Mouse (Mus musculus) intestine, embryonic 14.5 days (tissue): ENCODE measurements at regions not wholly inside any gene's neighbourhood (a gene's known extent, or its start where the extent isn't known, plus 50 kb on each side); places are given as distances from the start of the nearest gene placed in this dataset.

Source experiments
- ATAC-seq: fragments of 200-750 bp; cut with Nextera tagmentation; replicated peaks from 2 replicates; pipeline ENCODE4 v1.8.0; 2017; ENCODE audit warnings: low read depth, moderate number of reproducible peaks, moderate TSS enrichment, moderate library complexity; ENCODE audit not compliant: low FRiP score, low TSS enrichment
- DNase-seq: peaks from one replicate; pipeline ENCODE4 v3.0.0-alpha.2; 2018; ENCODE audit warnings: low spot score
- H3K27ac ChIP-seq: fragments of 300-500 bp; sonication (generic); 2 replicates; pipeline ENCODE4 v1.5.1; 2014; ENCODE audit warnings: low read depth, mild to moderate bottlenecking, control low read depth
- H3K27me3 ChIP-seq: fragments of 300-500 bp; sonication (generic); replicated peaks from 2 replicates; pipeline ENCODE4 v1.6.1; 2014; ENCODE audit warnings: low read length, control low read depth; ENCODE audit not compliant: control insufficient read depth, insufficient read depth
- H3K36me3 ChIP-seq: fragments of 300-500 bp; sonication (generic); 2 replicates; pipeline ENCODE4 v1.6.1; 2014; ENCODE audit warnings: low read length, control low read depth; ENCODE audit not compliant: control insufficient read depth, insufficient read depth
- H3K4me1 ChIP-seq: fragments of 300-500 bp; sonication (generic); replicated peaks from 2 replicates; pipeline ENCODE4 v1.6.1; 2014; ENCODE audit warnings: low read length, control low read depth, mixed read lengths; ENCODE audit not compliant: control insufficient read depth, insufficient read depth
- H3K4me2 ChIP-seq: fragments of 300-500 bp; sonication (generic); 2 replicates; pipeline ENCODE4 v1.6.1; 2014; ENCODE audit warnings: low read length
- H3K4me3 ChIP-seq: fragments of 300-500 bp; sonication (generic); 2 replicates; pipeline ENCODE4 v1.5.1; 2014; ENCODE audit warnings: low read depth, low read length, control low read depth, mixed read lengths
- H3K9ac ChIP-seq: fragments of 300-500 bp; sonication (generic); 2 replicates; pipeline ENCODE4 v1.6.1; 2014; ENCODE audit warnings: mild to moderate bottlenecking, low read length
- H3K9me3 ChIP-seq: fragments of 300-500 bp; sonication (generic); 2 replicates; pipeline ENCODE4 v1.6.1; 2016; ENCODE audit warnings: low read length, control low read depth; ENCODE audit not compliant: control insufficient read depth
- WGBS: fragments of 180-500 bp; shearing (Covaris S2); extraction: QIAGEN DNeasy Blood & Tissue Kit; methylation state at CpG from one replicate; pipeline ENCODE4 v1.1.7; 2014; 5-methylcytosine and 5-hydroxymethylcytosine counted together

GRCm38 (mm10) chr3:41962923-41963322 is 220.5 kb downstream of the D3Ertd751e start:
- no peak overlapping the region for H3K9ac ChIP-seq
- no peaks in the 10 kb centered on the region for H3K9me3 ChIP-seq
- 0 out of 2 replicates have a peak, but pooled peaks cover 4% of the 10 kb centered on the region for H3K4me1 ChIP-seq
- no peaks in the 10 kb centered on the region for H3K36me3 ChIP-seq
- no peak overlapping the region for H3K4me2 ChIP-seq
- no peak overlapping the region for H3K4me3 ChIP-seq
- 71% methylated on average over 7 of the region's 7 CpGs for WGBS
- no peaks in the 10 kb centered on the region for H3K27me3 ChIP-seq
- no peak overlapping the region for H3K27ac ChIP-seq
- ATAC-seq (no peak), DNase-seq (no peak)

GRCm38 (mm10) chr3:42006672-42007265 is 264.4 kb downstream of the D3Ertd751e start:
- Histone ChIP-seq H3K4me3 (no peak overlapping the region), H3K36me3 (no peaks in the 10 kb centered on the region), H3K4me1 (no peaks in the 10 kb centered on the region), H3K27ac (no peak overlapping the region), H3K9me3 (no peaks in the 10 kb centered on the region), H3K27me3 (no peaks in the 10 kb centered on the region), H3K4me2 (no peak overlapping the region), H3K9ac (no peak overlapping the region)
- 65% methylated on average over 5 of the region's 5 CpGs for WGBS
- DNase-seq (no peak), ATAC-seq (no peak)

GRCm38 (mm10) chr3:42023187-42023586 is 280.8 kb downstream of the D3Ertd751e start:
- H3K4me1 ChIP-seq, result no peaks in the 10 kb centered on the region
- H3K27ac ChIP-seq, result no peak overlapping the region
- ATAC-seq (no peak), DNase-seq (no peak)
- H3K9ac ChIP-seq, result no peak overlapping the region
- H3K36me3 ChIP-seq, result no peaks in the 10 kb centered on the region
- H3K27me3 ChIP-seq, result no peaks in the 10 kb centered on the region
- H3K9me3 ChIP-seq, result no peaks in the 10 kb centered on the region
- H3K4me3 ChIP-seq, result no peak overlapping the region
- WGBS, result 81% methylated on average over 5 of the region's 5 CpGs
- no peak overlapping the region for H3K4me2 ChIP-seq

GRCm38 (mm10) chr3:42039632-42040031 is 297.2 kb downstream of the D3Ertd751e start:
- no peaks in the 10 kb centered on the region for H3K4me1 ChIP-seq
- no peak overlapping the region for H3K9ac ChIP-seq
- H3K36me3 ChIP-seq, result no peaks in the 10 kb centered on the region
- 43% methylated on average over 4 of the region's 4 CpGs for WGBS
- no peak overlapping the region for H3K4me2 ChIP-seq
- DNase-seq, result no peak
- no peaks in the 10 kb centered on the region for H3K27me3 ChIP-seq
- ATAC-seq, result no peak
- no peaks in the 10 kb centered on the region for H3K9me3 ChIP-seq
- H3K27ac ChIP-seq, result no peak overlapping the region
- no peak overlapping the region for H3K4me3 ChIP-seq

- no peak overlapping the region for H3K4me2 ChIP-seq
- 78% methylated on average over 2 of the region's 2 CpGs for WGBS
- H3K36me3 ChIP-seq, result no peaks in the 10 kb centered on the region
- no peak overlapping the region for H3K27ac ChIP-seq
- H3K27me3 ChIP-seq, result no peaks in the 10 kb centered on the region
- H3K9me3 ChIP-seq, result no peaks in the 10 kb centered on the region
- no peak for DNase-seq
- ATAC-seq, result no peak
- H3K4me3 ChIP-seq, result no peak overlapping the region
- H3K9ac ChIP-seq, result no peak overlapping the region
- H3K4me1 ChIP-seq, result no peaks in the 10 kb centered on the region
Observed at GRCm38 (mm10) chr3:42040270-42040812, 297.9 kb downstream of the D3Ertd751e start.

GRCm38 (mm10) chr3:42040959-42041358 is 298.5 kb downstream of the D3Ertd751e start:
- no peak for DNase-seq
- Histone ChIP-seq H3K9ac (no peak overlapping the region), H3K27ac (no peak overlapping the region), H3K27me3 (no peaks in the 10 kb centered on the region), H3K4me2 (no peak overlapping the region), H3K4me1 (no peaks in the 10 kb centered on the region), H3K36me3 (no peaks in the 10 kb centered on the region), H3K9me3 (no peaks in the 10 kb centered on the region), H3K4me3 (no peak overlapping the region)
- WGBS, result 98% methylated on average over 2 of the region's 2 CpGs
- no peak for ATAC-seq

- 85% methylated on average over 10 of the region's 10 CpGs for WGBS
- Histone ChIP-seq H3K4me2 (no peak overlapping the region), H3K27ac (no peak overlapping the region), H3K4me1 (no peaks in the 10 kb centered on the region), H3K36me3 (no peaks in the 10 kb centered on the region), H3K9me3 (no peaks in the 10 kb centered on the region), H3K27me3 (no peaks in the 10 kb centered on the region), H3K9ac (no peak overlapping the region), H3K4me3 (no peak overlapping the region)
- ATAC-seq, result no peak
- DNase-seq, result no peak
Observed at GRCm38 (mm10) chr3:42057286-42057868, 315.0 kb downstream of the D3Ertd751e start.

GRCm38 (mm10) chr3:42065093-42065935 is 322.9 kb downstream of the D3Ertd751e start:
- H3K9me3 ChIP-seq, result no peaks in the 10 kb centered on the region
- no peak overlapping the region for H3K4me3 ChIP-seq
- 60% methylated on average over 7 of the region's 7 CpGs for WGBS
- no peak overlapping the region for H3K9ac ChIP-seq
- H3K27me3 ChIP-seq, result no peaks in the 10 kb centered on the region
- H3K4me2 ChIP-seq, result no peak overlapping the region
- H3K27ac ChIP-seq, result no peak overlapping the region
- H3K36me3 ChIP-seq, result no peaks in the 10 kb centered on the region
- ATAC-seq (no peak), DNase-seq (no peak)
- H3K4me1 ChIP-seq, result no peaks in the 10 kb centered on the region
